Mouse (Mus musculus) heart, postnatal 0 days (tissue): ENCODE measurements at regions not wholly inside any gene's neighbourhood (a gene's known extent, or its start where the extent isn't known, plus 50 kb on each side); places are given as distances from the start of the nearest gene placed in this dataset.

Experiments used
- ATAC-seq: fragments of 200-750 bp; cut with Nextera tagmentation; 2 replicates; pipeline ENCODE4 v1.8.0; 2017; ENCODE audit warnings: low read depth, moderate number of reproducible peaks, moderate library complexity; ENCODE audit not compliant: insufficient read depth
- DNase-seq: peaks from one replicate; pipeline ENCODE4 v3.0.0-alpha.2; 2016; ENCODE audit warnings: low spot score
- H3K27ac ChIP-seq: fragments of 300-500 bp; sonication (generic); 2 replicates; pipeline ENCODE4 v1.5.1; 2014; ENCODE audit warnings: low read depth, mild to moderate bottlenecking
- H3K27me3 ChIP-seq: fragments of 300-500 bp; sonication (generic); 2 replicates; pipeline ENCODE4 v1.6.1; 2014; ENCODE audit warnings: low read length, mixed read lengths; ENCODE audit not compliant: control insufficient read depth, insufficient read depth
- H3K36me3 ChIP-seq: fragments of 300-500 bp; sonication (generic); replicated peaks from 2 replicates; pipeline ENCODE4 v1.6.1; 2014; ENCODE audit warnings: low read length, mixed read lengths; ENCODE audit not compliant: control insufficient read depth, insufficient read depth
- H3K4me1 ChIP-seq: fragments of 300-500 bp; sonication (generic); 2 replicates; pipeline ENCODE4 v1.6.1; 2014; ENCODE audit warnings: antibody characterized with exemption; ENCODE audit not compliant: control insufficient read depth, insufficient read depth
- H3K4me2 ChIP-seq: fragments of 300-500 bp; sonication (generic); 2 replicates; pipeline ENCODE4 v1.6.1; 2014; ENCODE audit warnings: low read depth, mild to moderate bottlenecking, low read length, moderate library complexity
- H3K4me3 ChIP-seq: fragments of 300-500 bp; sonication (generic); 2 replicates; pipeline ENCODE4 v1.5.1; 2014; ENCODE audit warnings: low read depth, low read length
- H3K9ac ChIP-seq: fragments of 300-500 bp; sonication (generic); replicated peaks from 2 replicates; pipeline ENCODE4 v1.6.1; 2014; ENCODE audit warnings: low read depth, low read length, mixed read lengths
- H3K9me3 ChIP-seq: fragments of 300-500 bp; sonication (generic); replicated peaks from 2 replicates; pipeline ENCODE4 v1.6.1; 2016; ENCODE audit warnings: low read length; ENCODE audit not compliant: control insufficient read depth
- CTCF ChIP-seq: IDR thresholded peaks from 2 replicates; pipeline ENCODE4 v1.5.1; 2016; ENCODE audit warnings: antibody characterized with exemption, control low read depth, low read depth
- EP300 ChIP-seq: IDR thresholded peaks from 2 replicates; pipeline ENCODE4 v1.6.1; 2016; ENCODE audit warnings: antibody characterized with exemption, low read depth
- WGBS: fragments of 180-500 bp; shearing (Covaris S2); extraction: QIAGEN DNeasy Blood & Tissue Kit; methylation state at CpG from one replicate; pipeline ENCODE4 v1.1.7; 2014; 5-methylcytosine and 5-hydroxymethylcytosine counted together

DNA sequence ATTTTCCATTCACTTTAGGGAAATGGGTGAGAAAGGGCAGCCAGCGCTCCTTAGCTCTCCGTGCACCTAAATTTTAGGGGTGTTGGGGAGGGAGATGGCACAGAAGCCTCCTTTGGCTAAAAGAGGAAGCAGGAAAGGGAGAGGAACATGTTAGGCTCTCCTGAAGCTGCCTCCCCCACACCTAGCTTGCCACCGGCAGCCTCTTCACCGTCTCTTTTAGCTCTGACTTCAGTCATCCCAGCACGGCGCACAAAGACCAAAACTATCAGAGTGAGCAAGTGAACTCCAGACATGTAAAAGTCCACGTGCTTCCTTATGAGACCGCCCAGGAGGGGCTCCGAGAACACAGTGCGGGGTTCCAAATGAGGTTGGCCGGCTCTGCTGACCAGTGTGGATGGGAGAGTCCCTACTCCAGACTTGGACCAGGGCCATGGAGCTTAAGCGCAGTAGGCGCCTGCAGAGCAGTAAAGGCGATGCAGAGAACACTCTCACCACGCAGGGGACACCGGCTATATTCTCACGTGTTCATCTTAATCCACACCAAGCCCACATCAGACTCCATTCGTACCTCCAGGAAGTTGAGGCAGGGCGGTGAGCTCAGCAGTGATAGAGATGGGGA lies 146.8 kb downstream of the Trim33 start:
- no peak overlapping the region for H3K4me2 ChIP-seq
- no peaks in the 10 kb centered on the region for H3K27me3 ChIP-seq
- TF ChIP-seq EP300 (no peak), CTCF (no peak)
- no peak; the same call in 1 of the 2 replicates for ATAC-seq
- H3K9me3 ChIP-seq, result no peaks in the 10 kb centered on the region
- no peak overlapping the region for H3K9ac ChIP-seq
- H3K4me1 ChIP-seq, result 0 out of 2 replicates have a peak, but pooled peaks cover 2% of the 10 kb centered on the region
- WGBS, result 73% methylated on average over 19 of the region's 19 CpGs
- DNase-seq, result no peak
- H3K36me3 ChIP-seq, result no peaks in the 10 kb centered on the region
- H3K4me3 ChIP-seq, result no peak overlapping the region
- no peak overlapping the region for H3K27ac ChIP-seq

GRCm38 (mm10) chr3:103429227-103429788 lies 145.7 kb upstream of the Syt6 start:
- Histone ChIP-seq H3K9ac (no peak overlapping the region), H3K4me3 (no peak overlapping the region), H3K9me3 (no peaks in the 10 kb centered on the region), H3K27ac (no peak overlapping the region), H3K4me1 (no peaks in the 10 kb centered on the region), H3K4me2 (no peak overlapping the region), H3K36me3 (no peaks in the 10 kb centered on the region), H3K27me3 (no peaks in the 10 kb centered on the region)
- DNase-seq (no peak), ATAC-seq (no peak)
- WGBS, result 20% methylated on average over 5 of the region's 5 CpGs
- TF ChIP-seq EP300, result no peak
- TF ChIP-seq CTCF, result peak; percentile 36; the same call in 1 of the 2 replicates

DNA sequence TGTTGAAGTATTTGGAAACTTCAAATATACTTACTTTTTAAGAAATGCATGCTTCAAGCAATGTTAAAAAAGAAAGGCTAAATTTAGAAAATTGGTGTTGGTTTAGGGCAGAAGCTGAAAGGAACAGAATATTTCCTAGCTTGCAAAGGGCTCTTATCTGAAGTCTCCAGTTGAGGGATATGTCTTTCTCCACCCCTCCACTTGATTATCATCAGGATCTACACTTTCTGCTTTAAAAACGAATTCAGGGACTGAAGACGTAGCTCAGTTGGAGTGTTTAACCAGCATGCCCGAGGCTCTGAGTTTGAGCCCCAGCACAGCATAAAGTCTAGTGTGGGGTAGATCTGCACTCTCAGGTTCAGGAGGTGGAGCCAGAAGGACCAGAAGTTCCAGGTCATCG lies 144.9 kb upstream of the Syt6 start:
- TF ChIP-seq EP300 (no peak), CTCF (no peak)
- no peak overlapping the region for H3K27ac ChIP-seq
- 55% methylated on average over 4 of the region's 4 CpGs for WGBS
- H3K27me3 ChIP-seq, result no peaks in the 10 kb centered on the region
- no peaks in the 10 kb centered on the region for H3K36me3 ChIP-seq
- H3K4me1 ChIP-seq, result no peaks in the 10 kb centered on the region
- H3K9me3 ChIP-seq, result no peaks in the 10 kb centered on the region
- no peak overlapping the region for H3K9ac ChIP-seq
- no peak overlapping the region for H3K4me3 ChIP-seq
- H3K4me2 ChIP-seq, result no peak overlapping the region
- DNase-seq (no peak), ATAC-seq (no peak)

GRCm38 (mm10) chr3:103432254-103432653 lies 142.8 kb upstream of the Syt6 start:
- H3K36me3 ChIP-seq, result no peaks in the 10 kb centered on the region
- H3K27ac ChIP-seq, result no peak overlapping the region
- no peaks in the 10 kb centered on the region for H3K27me3 ChIP-seq
- H3K9me3 ChIP-seq, result no peaks in the 10 kb centered on the region
- WGBS, result 44% methylated on average over 5 of the region's 5 CpGs
- no peak overlapping the region for H3K4me3 ChIP-seq
- H3K4me2 ChIP-seq, result no peak overlapping the region
- H3K9ac ChIP-seq, result no peak overlapping the region
- DNase-seq (no peak), ATAC-seq (no peak)
- TF ChIP-seq EP300, result no peak
- peak; percentile 24; the same call in 1 of the 2 replicates for TF ChIP-seq CTCF
- H3K4me1 ChIP-seq, result no peaks in the 10 kb centered on the region

DNA sequence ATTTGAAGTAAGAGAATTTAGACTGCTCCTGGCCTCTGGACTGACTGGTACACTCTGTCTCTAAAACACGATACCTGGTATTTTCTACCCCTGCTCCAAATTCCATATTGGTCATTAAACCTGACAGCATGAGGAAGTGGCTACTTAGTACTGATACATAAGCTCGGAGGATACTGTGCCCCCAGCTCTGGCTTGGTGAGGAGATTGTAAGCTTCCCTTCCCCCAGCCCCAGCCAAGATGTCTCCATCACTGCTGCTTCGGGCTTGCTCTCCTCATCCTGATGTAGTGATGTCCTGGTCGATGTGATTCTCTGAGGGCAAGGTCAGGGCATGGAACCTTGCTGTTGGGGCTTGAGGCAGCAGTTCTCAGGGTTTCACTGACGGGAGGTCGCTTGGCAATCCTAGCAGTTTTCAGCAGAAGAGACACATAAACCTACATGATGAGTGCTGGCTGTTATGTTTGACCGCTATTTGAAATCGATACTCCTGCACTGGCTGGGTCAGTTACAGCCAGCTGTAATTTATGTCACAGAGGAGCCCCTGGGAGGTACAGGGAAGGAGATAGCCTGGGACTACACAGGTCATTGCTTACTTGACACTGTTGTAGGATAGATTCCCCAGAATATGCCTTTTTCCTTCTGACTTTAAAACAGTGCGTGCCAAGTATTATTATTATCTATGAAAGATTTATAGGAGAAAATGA lies 138.0 kb upstream of the Syt6 start:
- WGBS, result 78% methylated on average over 9 of the region's 9 CpGs
- Histone ChIP-seq H3K27me3 (no peaks in the 10 kb centered on the region), H3K36me3 (no peaks in the 10 kb centered on the region), H3K4me3 (no peak overlapping the region), H3K9me3 (no peaks in the 10 kb centered on the region), H3K27ac (no peak overlapping the region), H3K4me2 (no peak overlapping the region), H3K4me1 (no peaks in the 10 kb centered on the region), H3K9ac (no peak overlapping the region)
- no peak for ATAC-seq
- TF ChIP-seq CTCF (no peak), EP300 (no peak)
- no peak for DNase-seq
